Mouse (Mus musculus) kidney, postnatal 25 days (tissue): ENCODE data around the gene Nfkbiz.

Experiments used
- DNase-seq, 2 experiments: peaks; one replicate each; pipeline ENCODE4 v3.0.0; 2021; ENCODE audit warnings: mixed read lengths in 2 of 2

Gene Nfkbiz

DNA sequence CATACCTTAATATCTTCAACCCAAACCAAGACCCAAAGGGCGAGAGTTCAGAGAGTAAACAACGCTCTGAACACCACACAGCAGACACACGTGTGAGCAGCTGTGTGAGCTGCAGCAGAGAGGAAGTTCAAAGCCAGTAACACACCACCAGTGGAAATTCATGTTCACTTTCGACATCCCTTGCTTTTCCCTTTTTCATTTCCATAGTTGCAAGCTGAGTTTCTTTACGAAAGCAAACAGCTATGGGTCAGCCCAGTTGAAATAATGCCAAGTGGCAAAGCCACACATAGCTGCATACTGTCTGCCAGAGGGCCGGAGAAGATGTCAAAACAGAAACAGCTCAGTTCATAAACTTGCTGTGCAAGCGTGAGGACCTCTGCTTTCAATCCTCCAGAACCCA is 39.9 kb downstream of the Nfkbiz start:
- no peak for DNase-seq

DNA sequence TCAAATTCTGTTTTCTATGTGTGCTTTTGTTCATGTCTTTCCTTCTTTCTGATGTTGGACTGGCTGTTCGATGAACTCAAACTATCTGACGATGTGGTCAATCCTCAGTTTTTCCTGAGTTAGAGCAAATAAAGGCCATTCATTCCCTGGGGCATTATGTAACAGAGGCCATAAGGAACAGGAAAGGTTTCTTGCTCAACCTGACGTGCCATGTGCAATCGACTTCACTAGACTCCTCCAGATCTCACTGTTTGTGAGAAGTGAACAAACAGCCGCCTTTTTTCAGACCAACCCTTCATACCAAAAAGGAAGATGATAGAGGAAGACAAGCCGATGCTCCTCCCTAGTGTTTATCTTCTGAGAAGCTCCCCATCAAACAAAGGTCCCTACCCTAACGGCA is 48.4 kb downstream of the Nfkbiz start:
- DNase-seq = no peak

- peak in 1 of 2 experiments; percentile 61 for DNase-seq
Observed at GRCm38 (mm10) chr16:55789291-55789690, 49.4 kb downstream of the Nfkbiz start.

- no peak for DNase-seq
Observed at GRCm38 (mm10) chr16:55788671-55789070, 50.0 kb downstream of the Nfkbiz start.

GRCm38 (mm10) chr16:55787385-55788072 is 51.2 kb downstream of the Nfkbiz start:
- no peak for DNase-seq

GRCm38 (mm10) chr16:55784379-55784778 is 54.3 kb downstream of the Nfkbiz start:
- DNase-seq = no peak

DNA sequence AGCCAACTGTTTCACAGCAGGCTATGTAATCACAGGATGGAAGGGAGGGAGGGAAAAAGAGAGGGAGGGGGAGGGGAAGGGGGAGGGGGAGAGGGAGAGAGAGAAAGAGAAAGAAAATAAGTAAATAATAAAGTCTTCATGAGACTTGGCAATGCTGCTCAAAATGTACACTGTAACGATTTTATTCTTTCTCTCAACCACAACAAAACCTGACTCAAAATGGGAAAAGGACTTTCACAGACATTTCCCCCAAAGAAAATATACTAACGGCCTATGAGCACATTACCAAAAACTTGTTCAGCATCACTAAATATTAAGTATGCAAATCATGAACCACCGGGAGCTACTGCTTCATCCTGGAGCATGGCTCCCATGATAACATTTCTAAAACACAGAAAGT is 54.8 kb downstream of the Nfkbiz start:
- no peak for DNase-seq

DNA sequence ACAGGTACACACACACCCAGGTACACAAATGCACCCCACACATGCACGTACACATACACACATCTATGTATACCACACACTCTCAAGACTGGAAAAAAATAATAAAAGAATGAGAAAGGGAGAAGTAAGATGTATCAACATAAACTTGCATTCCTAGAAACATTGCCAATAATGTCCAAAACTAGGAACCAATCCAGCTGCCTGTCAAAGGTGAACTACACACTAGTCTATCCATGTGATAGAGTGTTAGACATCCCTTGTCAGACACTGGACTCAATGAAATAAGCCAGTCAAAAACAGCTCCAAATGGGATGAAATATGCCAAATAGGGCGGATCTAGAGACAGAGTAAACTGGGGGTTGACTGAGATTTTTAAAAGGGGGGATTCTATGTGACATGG is 55.8 kb downstream of the Nfkbiz start:
- no peak for DNase-seq

GRCm38 (mm10) chr16:55781809-55782208 is 56.9 kb downstream of the Nfkbiz start:
- DNase-seq = no peak

- DNase-seq = no peak
Observed at GRCm38 (mm10) chr16:55780958-55781558, 57.6 kb downstream of the Nfkbiz start.

- no peak for DNase-seq
Observed at GRCm38 (mm10) chr16:55776329-55776728, 62.4 kb downstream of the Nfkbiz start.

GRCm38 (mm10) chr16:55770247-55770646 is 68.5 kb downstream of the Nfkbiz start:
- DNase-seq = no peak
